ENCODE assay signal across 8 mouse cellular contexts in the genomic region with DNA sequence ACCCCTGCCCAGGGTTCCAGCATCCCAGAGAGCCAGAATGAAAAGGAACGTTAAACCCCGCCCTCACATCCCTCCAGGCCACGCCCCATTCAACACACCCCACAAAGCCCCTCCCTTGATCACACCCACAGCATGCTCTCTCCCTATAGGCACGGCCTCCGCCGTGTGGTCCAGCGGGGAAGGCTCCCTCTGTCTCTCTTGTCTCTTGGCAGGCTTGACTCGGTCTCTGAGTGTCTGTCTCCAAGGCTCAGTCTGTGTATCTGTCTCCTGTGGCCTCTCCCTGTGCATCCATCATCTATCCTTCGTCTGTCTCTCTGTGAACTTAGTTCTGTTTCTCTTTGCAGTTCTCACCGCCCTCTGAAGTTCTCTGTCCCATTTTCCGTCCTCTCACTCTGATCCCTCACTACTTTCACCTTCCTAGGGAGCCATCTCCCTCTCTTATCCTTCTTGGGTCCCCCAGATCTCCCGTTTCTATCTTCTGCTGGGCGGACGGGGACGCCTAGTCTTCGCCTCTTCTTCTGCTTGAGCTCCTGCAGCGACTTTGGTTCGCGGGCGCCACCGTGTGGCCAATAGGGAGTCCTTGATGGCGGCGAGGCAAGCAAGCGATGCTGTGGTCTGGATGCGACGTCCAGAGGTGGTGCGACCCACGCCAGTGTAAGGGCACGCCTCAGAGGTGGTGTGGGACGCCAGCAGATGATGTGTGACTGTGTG. TPM values are rescaled to one million over a fixed set of nuclear protein-coding genes. Genes with fewer than 3 reads are reported as not detected.
A peak's percentile ranks its signal among the peaks of the same experiment; 100 is the strongest.
DNase-seq lines count a peak whose midpoint lies in the region; ATAC-seq and TF ChIP-seq lines count a peak whose summit lies in the region.

A gene (plus strand): TSS at position 146 of the 711 bp plus-strand sequence.

- 0 out of 2 replicates have a peak, but pooled peaks have one; percentile 19 for TF ChIP-seq POLR2A in cortical plate, adult 2 months (IDR thresholded peaks at IDR 0.05; ENCODE audit: extremely low read depth, insufficient read depth, low read length)

- TF ChIP-seq CTCF in cortical plate, adult 2 months (IDR thresholded peaks at IDR 0.05; ENCODE audit: extremely low read depth, insufficient read depth, low read length): peak; percentile 71

- no peak within 1 kb of the TSS for H3K4me3 ChIP-seq in cortical plate, adult 2 months (ENCODE audit: insufficient read depth, low read length)

- ATAC-seq in activated CD4-positive, CD25-positive, alpha-beta regulatory T cell, adult 4 months: peak; percentile 81
- ATAC-seq in megakaryocyte progenitor cell, adult 5-6 weeks (replicated peaks; ENCODE audit: poor library complexity): peak; percentile 86

- intact Hi-C loops in gastrocnemius, postnatal 14 days (cut with DNase I; ENCODE audit: low total_unique reads): no loop called here
- intact Hi-C loops in left cerebral cortex, postnatal 10 days (cut with DNase I): loop anchor here (5.0 kb wide), 1 partner anchor 144 kb away; no protein-coding TSS in a partner anchor

- peak; percentile 89 for DNase-seq in gastrocnemius, postnatal 14 days
- peak; percentile 93 for DNase-seq in induced T-regulatory cell, adult 2 months (ENCODE audit: low read depth)
- peak; percentile 80 to 88 for DNase-seq in left cerebral cortex, postnatal 10 days (ENCODE audit: extremely low spot score in 1 of 2, low spot score in 2 of 2)
- DNase-seq in right cerebral cortex, postnatal 10 days (ENCODE audit: low spot score in 2 of 2): peak; percentile 87 to 92
- DNase-seq in urinary bladder, postnatal 14 days (ENCODE audit: low spot score): peak; percentile 89

- H3K4me1 ChIP-seq in cortical plate, adult 2 months (ENCODE audit: control insufficient read depth, insufficient read depth, low read length): no peaks in the 10 kb centered on the region

- no peak within 1 kb of the TSS for H3K27ac ChIP-seq in cortical plate, adult 2 months (ENCODE audit: insufficient read depth, low read length)

RNA-seq across cellular contexts. Expression of the gene that starts here (rescaled TPM):
- not detected for polyA plus RNA-seq in activated CD4-positive, CD25-positive, alpha-beta regulatory T cell, adult 4 months (2017; shearing (Covaris generic))
- polyA plus RNA-seq in cortical plate, adult 2 months (2012; rRNA removed): 8.3 and 10.9 TPM in 2 replicates
- under 1 TPM; 0.47 to 0.66 TPM for total RNA-seq in gastrocnemius, postnatal 14 days (2021)
- total RNA-seq in left cerebral cortex, postnatal 10 days (2021): under 1 TPM; 0.73 to 0.81 TPM
- total RNA-seq in megakaryocyte progenitor cell, adult 5-6 weeks (2015): not detected in 2 replicates
- total RNA-seq in megakaryocyte progenitor cell, adult 5-6 weeks (2017): not detected in 2 replicates

Comparison
In these comparisons a context has a peak if more than half of its experiments do, and no peak if none do; other contexts are left out.
1. Peak in ATAC-seq in activated CD4-positive, CD25-positive, alpha-beta regulatory T cell, adult 4 months; RNA of the gene not detected or under 1 TPM.
2. Peak in DNase-seq in gastrocnemius, postnatal 14 days; RNA of the gene not detected or under 1 TPM.
3. Peak in DNase-seq in left cerebral cortex, postnatal 10 days; RNA of the gene not detected or under 1 TPM.
4. Peak in ATAC-seq in megakaryocyte progenitor cell, adult 5-6 weeks; RNA of the gene not detected or under 1 TPM.